Mouse (Mus musculus) heart, embryonic 16.5 days (tissue): Measurements from ENCODE around the gene Gm49345. TPM values are rescaled to one million over a fixed set of nuclear protein-coding genes. Genes with fewer than 3 reads are reported as not detected.

ENCODE experiments used
- ATAC-seq: fragments of 200-750 bp; cut with Nextera tagmentation; replicated peaks from 2 replicates; pipeline ENCODE4 v1.8.0; 2017; ENCODE audit warnings: moderate number of reproducible peaks; ENCODE audit not compliant: insufficient read depth, low FRiP score; ENCODE audit errors: extremely low read depth
- H3K27ac ChIP-seq: fragments of 300-500 bp; sonication (generic); 2 replicates; pipeline ENCODE4 v1.5.1; 2014; ENCODE audit warnings: mild to moderate bottlenecking, low read length, control low read depth, moderate library complexity
- H3K27me3 ChIP-seq: fragments of 300-500 bp; sonication (generic); 2 replicates; pipeline ENCODE4 v1.6.1; 2014; ENCODE audit warnings: low read length, mixed read lengths; ENCODE audit not compliant: control insufficient read depth, insufficient read depth
- H3K36me3 ChIP-seq: fragments of 300-500 bp; sonication (generic); 2 replicates; pipeline ENCODE4 v1.6.1; 2014; ENCODE audit not compliant: control insufficient read depth, insufficient read depth
- H3K4me1 ChIP-seq: fragments of 300-500 bp; sonication (generic); 2 replicates; pipeline ENCODE4 v1.6.1; 2014; ENCODE audit warnings: low read length, mixed read lengths; ENCODE audit not compliant: control insufficient read depth, insufficient read depth
- H3K4me2 ChIP-seq: fragments of 300-500 bp; sonication (generic); 2 replicates; pipeline ENCODE4 v1.6.1; 2014; ENCODE audit warnings: low read depth, mild to moderate bottlenecking, control low read depth, low read length
- H3K4me3 ChIP-seq: fragments of 300-500 bp; sonication (generic); 2 replicates; pipeline ENCODE4 v1.5.1; 2014; ENCODE audit warnings: mild to moderate bottlenecking, control low read depth, low read length
- H3K9ac ChIP-seq: fragments of 300-500 bp; sonication (generic); 2 replicates; pipeline ENCODE4 v1.6.1; 2014; ENCODE audit warnings: low read length, control low read depth
- H3K9me3 ChIP-seq: fragments of 300-500 bp; sonication (generic); replicated peaks from 2 replicates; pipeline ENCODE4 v1.6.1; 2016; ENCODE audit warnings: low read length; ENCODE audit not compliant: control insufficient read depth
- WGBS: fragments of 180-500 bp; shearing (Covaris S2); extraction: QIAGEN DNeasy Blood & Tissue Kit; methylation state at CpG from one replicate; pipeline ENCODE4 v1.1.7; 2014; 5-methylcytosine and 5-hydroxymethylcytosine counted together
- polyA plus RNA-seq: library from polyadenylated mRNA; unstranded; fragments of >200 nt; fragmentation: Nextera tagmentation; extraction: Ambion mirVana; gene quantifications from 2 replicates; pipeline ENCODE4 v1.2.1, GENCODE M21; 2015

The Gm49345 gene
- polyA plus RNA-seq, 1 experiment from 2014 or later, result not detected

DNA sequence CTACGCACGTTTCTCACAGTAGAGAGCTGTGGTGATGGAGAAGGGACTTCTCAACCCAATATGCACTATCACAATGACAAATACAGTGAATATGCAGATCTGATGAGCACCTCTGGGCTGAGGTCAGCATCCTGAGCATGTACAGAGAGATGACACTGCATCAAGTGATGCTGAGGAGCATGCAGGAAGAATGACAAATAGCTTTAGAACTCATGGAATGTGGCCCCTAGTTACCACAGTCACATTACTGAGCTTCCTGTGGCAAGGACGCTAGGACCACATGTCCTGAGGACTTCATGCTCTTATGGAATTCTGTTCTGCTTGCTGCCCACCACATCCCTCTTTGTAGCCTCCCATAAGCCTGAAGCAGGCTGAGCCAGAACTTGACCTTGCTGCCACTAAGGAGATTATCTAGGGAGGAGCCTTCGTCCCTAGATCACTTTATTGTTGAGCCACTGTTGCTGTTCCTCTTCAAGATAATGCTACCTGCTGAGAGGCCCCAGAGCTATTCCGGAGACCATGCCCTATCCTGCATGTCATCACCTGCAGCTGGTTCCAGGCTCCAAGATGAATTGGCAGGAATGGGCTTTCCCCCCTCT lies 64.9 kb downstream of the Gm49345 start:
- Histone ChIP-seq H3K4me3 (no peak overlapping the region), H3K36me3 (no peaks in the 10 kb centered on the region), H3K27me3 (no peaks in the 10 kb centered on the region), H3K9ac (no peak overlapping the region), H3K4me1 (no peaks in the 10 kb centered on the region), H3K9me3 (no peaks in the 10 kb centered on the region), H3K27ac (no peak overlapping the region), H3K4me2 (no peak overlapping the region)
- ATAC-seq, result no peak
- WGBS, result 61% methylated on average over 5 of the region's 5 CpGs

- Histone ChIP-seq H3K4me1 (peaks cover 11% of the 10 kb centered on the region), H3K4me3 (peak within 1 kb of the TSS; percentile 88), H3K36me3 (no peaks in the 10 kb centered on the region), H3K27me3 (no peaks in the 10 kb centered on the region), H3K27ac (peak within 1 kb of the TSS; percentile 89), H3K9ac (peak within 1 kb of the TSS; percentile 88), H3K9me3 (0 out of 2 replicates have a peak, but pooled peaks cover 2% of the 10 kb centered on the region), H3K4me2 (peak within 1 kb of the TSS; percentile 71)
- WGBS, result 81% methylated on average over 4 of the region's 4 CpGs
- no peak for ATAC-seq
These were observed 83.8 kb downstream of the Gm49345 start, which contains the start of gene Zfp748 for GRCm38 (mm10) chr13:67553730-67554129. TSS of gene Zfp748 (minus strand) at chr13:67553830.

- peak overlapping the region; percentile 88 for H3K4me3 ChIP-seq
- peaks cover 11% of the 10 kb centered on the region for H3K4me1 ChIP-seq
- no peaks in the 10 kb centered on the region for H3K9me3 ChIP-seq
- H3K27me3 ChIP-seq, result no peaks in the 10 kb centered on the region
- peak overlapping the region; percentile 89 for H3K27ac ChIP-seq
- ATAC-seq, result peak; percentile 96
- WGBS, result under 1% methylated on average over 44 of the region's 44 CpGs
- no peaks in the 10 kb centered on the region for H3K36me3 ChIP-seq
- H3K4me2 ChIP-seq, result peak overlapping the region; percentile 71
- H3K9ac ChIP-seq, result peak overlapping the region; percentile 88
These were observed 84.8 kb downstream of the Gm49345 start for GRCm38 (mm10) chr13:67552505-67553346.

DNA sequence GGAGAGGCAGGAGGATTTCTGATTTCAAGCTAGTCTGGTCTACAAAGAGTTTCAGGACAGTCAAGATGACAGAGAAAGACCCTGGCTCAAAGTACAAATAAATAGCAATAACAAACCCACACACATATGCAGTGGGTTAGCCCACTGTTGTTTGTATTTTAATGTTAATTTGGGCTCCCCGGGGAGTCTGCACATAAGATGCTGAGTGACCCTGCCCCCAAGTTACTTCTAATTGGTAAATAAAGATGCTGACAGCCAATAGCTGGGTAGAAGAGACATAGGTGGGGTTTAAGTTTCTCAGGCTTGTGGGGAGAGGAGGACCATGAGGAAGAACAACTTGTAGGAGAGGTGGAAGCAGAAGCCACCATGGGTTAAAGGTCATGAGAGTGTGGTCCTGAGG lies 91.6 kb downstream of the Gm49345 start:
- WGBS, result 93% methylated on average over 1 of the region's 1 CpGs

More for the DNA sequence above, 91.6 kb downstream of the Gm49345 start:
- Histone ChIP-seq H3K9ac (no peak overlapping the region), H3K36me3 (peaks cover 36% of the 10 kb centered on the region), H3K27me3 (no peaks in the 10 kb centered on the region), H3K4me3 (no peak overlapping the region), H3K27ac (no peak overlapping the region), H3K9me3 (no peaks in the 10 kb centered on the region), H3K4me2 (no peak overlapping the region), H3K4me1 (no peaks in the 10 kb centered on the region)
- ATAC-seq, result no peak

Other genes starting within 250 kb of the Gm49345 start
- 4.7 and 5.8 TPM in 2 replicates for gene Zfp429, start 237.9 kb downstream of the Gm49345 start, polyA plus RNA-seq
- gene Zfp459, start 216.4 kb downstream of the Gm49345 start, polyA plus RNA-seq, result 0.56 and 0.59 TPM in 2 replicates
- 5.5 and 6.0 TPM in 2 replicates for gene Zfp874a, start 186.1 kb downstream of the Gm49345 start, polyA plus RNA-seq
- gene Zfp874b, start 153.5 kb downstream of the Gm49345 start, polyA plus RNA-seq, result 2.1 and 2.8 TPM in 2 replicates
- gene Zfp58, start 137.2 kb downstream of the Gm49345 start, polyA plus RNA-seq, result 8.9 TPM in 2 replicates
- gene Gm26965, start 111.6 kb downstream of the Gm49345 start, polyA plus RNA-seq, result not detected in 2 replicates
- 16.8 and 18.2 TPM in 2 replicates for gene Zfp87, start 111.6 kb downstream of the Gm49345 start, polyA plus RNA-seq
- gene Zfp748, start 83.9 kb downstream of the Gm49345 start, polyA plus RNA-seq, result 7.1 and 7.3 TPM in 2 replicates
- gene Zfp729b, start 28.1 kb downstream of the Gm49345 start, polyA plus RNA-seq, result 2.6 and 2.7 TPM in 2 replicates
- gene Zfp729a, start within 50 bp of the Gm49345 start, polyA plus RNA-seq, result 1.6 TPM in 2 replicates
- gene Zfp738, start 49.3 kb upstream of the Gm49345 start, polyA plus RNA-seq, result 7.5 and 7.8 TPM in 2 replicates
- 3.5 and 4.0 TPM in 2 replicates for gene Zfp65, start 91.4 kb upstream of the Gm49345 start, polyA plus RNA-seq
- 3.6 and 3.9 TPM in 2 replicates for gene Zfp85, start 117.5 kb upstream of the Gm49345 start, polyA plus RNA-seq
- gene Zfp493, start 141.9 kb upstream of the Gm49345 start, polyA plus RNA-seq, result 1.3 and 1.7 TPM in 2 replicates
- 4.4 and 4.5 TPM in 2 replicates for gene Zfp273, start 176.0 kb upstream of the Gm49345 start, polyA plus RNA-seq
- gene Gm10037, start 193.3 kb upstream of the Gm49345 start, polyA plus RNA-seq, result 1.2 and 1.7 TPM in 2 replicates
- not detected in 2 replicates for gene BC048507, start 225.6 kb upstream of the Gm49345 start, polyA plus RNA-seq